Mouse (Mus musculus) right cerebral cortex, postnatal 36 days (tissue): ENCODE measurements around the gene Serpinb9c.
A peak's percentile ranks its signal among the peaks of the same experiment; 100 is the strongest.
"Not testable (repeated sequence)": the region's sequence is repeated elsewhere in the genome, so short reads cannot be mapped to it uniquely, and the experiment has no call there.

Experiments
- DNase-seq, 2 experiments: peaks; one replicate each; pipeline ENCODE4 v3.0.0; 2022; ENCODE audit warnings: low spot score in 2 of 2, mixed read lengths in 1 of 2

The Serpinb9c gene

DNA sequence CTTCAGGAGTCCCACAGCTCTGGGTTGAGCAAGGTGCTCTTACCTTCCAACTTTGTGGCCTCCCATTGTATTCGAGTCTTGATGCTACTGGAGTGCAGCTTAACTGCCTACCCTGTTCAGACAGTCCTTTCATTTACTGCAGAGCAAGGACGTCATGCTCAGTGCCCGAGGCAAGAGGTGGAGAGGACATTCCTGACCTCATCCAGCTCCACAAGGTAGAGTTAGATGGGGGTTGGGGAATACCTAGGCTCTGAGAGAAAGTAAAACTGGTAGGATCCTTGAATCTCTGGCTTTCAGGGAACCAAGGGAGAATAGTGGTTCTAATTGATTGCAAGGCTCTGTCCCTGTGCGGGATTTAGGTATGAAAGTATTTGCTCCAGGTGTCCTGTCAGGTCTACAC lies at the start of gene Serpinb9c:
TSS of gene Serpinb9c (minus strand) at position 101 of the 400 bp plus-strand sequence.
- DNase-seq: no peak

DNA sequence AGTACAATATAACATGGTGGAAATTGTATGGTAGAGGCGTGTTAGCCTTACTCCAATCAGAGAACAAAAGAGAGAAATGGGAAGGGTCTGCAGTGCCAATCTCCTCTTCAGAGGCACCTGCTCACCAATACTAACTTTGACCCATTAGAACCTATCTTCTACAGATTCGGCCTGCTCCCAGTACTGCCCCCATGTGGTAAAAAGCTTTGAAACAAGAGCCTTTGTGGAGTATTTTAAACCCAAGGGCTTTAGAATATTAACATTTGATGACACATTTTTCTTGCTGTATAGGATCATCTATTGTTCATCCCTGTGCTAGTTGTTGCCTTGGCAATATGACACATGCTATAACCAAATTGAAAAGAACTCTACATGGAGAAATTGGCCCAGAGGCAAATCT lies 40.2 kb upstream of the Serpinb9c start:
- no peak for DNase-seq

DNA sequence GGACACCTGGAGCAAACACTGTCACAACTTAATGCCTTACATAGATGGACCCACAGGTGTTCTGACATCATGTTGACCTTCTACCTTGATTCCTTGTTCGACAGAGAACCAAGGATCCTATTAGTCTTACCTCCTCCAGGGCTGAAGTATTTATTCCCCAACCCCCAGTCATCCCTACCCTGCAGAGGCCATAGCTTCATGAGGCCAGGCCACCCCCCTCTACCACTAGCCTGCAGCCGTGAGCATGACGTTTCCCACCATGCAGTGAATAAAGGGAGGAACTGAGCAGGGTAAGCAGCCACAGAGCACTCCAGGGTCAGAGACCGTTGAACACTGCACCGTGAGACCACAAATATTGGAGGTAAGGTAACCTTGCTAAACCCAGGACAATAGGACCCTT lies 33.1 kb upstream of the Serpinb9c start, which contains the start of gene Serpinb9d:
TSS of gene Serpinb9d (plus strand) at position 301 of the 400 bp plus-strand sequence.
- no peak for DNase-seq

DNA sequence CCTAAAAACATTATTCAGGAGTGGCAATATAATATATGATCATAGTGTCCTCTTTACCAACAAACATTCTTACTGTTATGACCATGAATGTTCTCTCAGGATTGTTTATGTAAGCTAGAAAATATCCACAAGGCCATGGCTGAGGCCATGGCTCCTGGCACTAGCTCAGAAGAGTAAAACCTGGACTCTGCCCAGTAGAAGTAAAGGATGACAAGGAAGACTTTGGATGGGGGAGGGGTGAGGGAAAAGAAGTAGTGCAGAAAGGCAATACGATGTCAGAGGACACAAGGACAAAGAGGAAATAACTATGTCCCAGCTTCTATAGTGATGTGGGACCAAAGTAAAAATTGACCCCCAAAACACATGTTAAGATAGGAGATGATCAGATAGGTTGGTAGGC lies 30.9 kb upstream of the Serpinb9c start:
- DNase-seq: not testable (repeated sequence)

DNA sequence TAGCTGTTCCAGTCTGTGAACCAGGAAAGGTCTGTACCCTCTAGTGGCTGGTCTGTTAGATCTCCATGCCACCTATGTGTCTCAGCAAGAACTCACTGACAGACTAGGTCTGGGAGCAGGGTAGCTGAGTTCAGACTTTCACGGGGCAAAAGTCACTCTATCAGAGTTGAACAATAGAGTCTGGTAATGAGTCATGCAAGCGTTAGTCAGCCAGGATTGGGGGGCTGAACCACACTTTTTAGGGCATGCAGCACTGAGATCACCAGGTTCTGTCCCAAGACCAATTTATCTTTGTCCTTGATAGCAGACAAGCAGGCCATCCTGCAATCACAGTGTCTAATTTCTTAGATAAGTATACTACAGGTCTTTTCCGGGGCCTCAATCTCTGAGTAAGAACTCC lies 18.1 kb downstream of the Serpinb9c start:
- DNase-seq: no peak

DNA sequence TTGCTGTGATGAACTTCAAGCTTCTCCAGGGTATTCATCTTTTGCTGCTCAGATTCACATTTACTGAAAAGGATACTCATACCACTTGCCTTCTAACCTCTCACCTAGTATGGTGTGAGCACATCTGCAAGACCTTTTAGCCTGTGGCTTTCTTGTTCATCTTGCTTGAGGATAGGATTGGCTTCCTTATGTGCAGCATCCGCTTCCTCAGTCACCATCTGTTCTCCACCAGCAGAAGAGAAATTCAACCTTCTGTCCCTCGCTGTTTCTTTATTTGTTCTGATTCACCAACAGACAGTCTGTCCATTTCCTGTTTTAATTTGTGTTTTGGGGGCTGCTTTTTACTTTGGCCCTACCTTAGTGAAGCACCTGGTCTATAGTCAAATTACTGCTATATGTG lies 21.8 kb downstream of the Serpinb9c start:
- DNase-seq: peak in 1 of 2 experiments; percentile 2

DNA sequence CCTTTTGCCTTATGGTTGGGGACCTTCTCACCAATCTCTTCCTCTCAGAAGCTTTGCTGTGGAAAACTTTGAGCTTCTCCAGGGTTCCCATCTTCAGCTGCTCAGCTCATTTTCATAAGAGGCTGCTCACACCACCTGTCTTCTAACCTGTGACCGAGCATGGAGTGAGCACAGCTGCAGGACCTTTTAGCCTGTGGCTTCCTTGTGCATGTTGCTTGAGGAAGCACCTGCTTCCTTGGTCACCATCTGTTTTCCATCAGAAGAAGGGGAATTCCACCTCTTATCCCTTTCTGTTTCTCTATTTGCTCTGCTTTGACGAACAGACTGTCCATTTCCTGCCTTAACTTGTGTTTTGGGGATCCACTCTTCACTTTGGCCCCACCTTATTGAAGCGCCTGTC lies 46.5 kb downstream of the Serpinb9c start:
- no peak for DNase-seq

DNA sequence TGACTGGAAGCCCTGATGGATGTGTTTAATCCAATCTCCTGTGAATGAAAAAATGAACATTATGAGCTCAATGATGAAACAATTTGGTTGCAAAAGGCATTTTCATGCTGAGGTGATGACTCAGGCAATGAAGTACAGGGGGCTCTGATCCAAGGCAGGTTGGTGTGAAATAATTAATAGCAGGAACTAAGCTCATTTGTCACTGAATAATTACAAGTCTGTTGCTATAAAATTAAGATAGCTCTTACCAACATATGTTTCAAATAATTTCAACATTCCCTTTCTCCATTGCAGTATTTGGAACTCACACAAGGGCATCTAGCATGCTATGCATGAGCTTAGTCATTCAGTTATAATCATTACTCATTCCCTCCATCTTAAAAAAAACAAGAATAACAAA lies 53.9 kb downstream of the Serpinb9c start:
- DNase-seq: no peak
